Mouse (Mus musculus): Measurements from ENCODE around the gene Fbxo21.

Fbxo21 gene

DNA sequence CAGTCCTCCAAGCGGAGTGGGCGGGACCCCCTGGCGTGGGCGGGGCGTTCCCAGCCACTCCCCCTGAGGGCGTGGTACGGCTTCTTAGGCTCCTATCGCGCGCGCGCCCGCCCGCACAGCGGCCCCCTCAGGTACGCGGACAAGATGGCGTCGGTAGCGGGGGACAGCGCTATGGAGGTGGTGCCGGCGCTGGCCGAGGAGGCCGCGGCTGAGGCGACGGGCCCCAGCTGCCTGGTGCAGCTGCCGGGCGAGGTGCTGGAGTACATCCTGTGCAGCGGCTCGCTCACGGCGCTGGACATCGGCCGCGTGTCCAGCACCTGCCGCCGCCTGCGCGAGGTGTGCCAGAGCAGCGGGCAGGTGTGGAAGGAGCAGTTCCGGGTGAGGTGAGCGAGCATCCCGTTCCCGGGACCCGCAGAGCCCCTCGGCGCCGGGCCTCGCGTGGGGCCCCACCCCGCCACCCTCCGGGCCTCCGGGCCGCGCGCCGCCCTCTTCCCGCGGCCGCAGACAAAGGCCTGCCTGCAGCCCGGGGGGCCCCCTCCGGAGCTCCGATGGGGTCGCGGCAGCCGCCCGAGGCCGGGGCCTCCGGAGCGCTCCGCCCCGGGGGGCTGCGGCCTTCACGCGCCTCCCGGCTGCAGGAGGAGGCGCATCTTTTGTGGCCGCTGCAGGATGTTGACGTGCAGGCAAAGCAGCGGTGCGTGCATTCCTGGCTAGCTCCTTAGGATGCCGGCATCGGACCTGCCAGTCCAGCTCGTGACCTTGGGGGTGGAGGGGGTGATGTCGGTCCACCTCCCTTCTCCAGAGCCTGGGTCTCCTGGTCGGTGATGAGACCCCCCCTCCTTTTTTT lies at the start of gene Fbxo21:
Fbxo21 (plus strand) TSS at position 74 of the 844 bp plus-strand sequence.
- DNase-seq (ENCODE audit: low spot score): peak; percentile 98

DNA sequence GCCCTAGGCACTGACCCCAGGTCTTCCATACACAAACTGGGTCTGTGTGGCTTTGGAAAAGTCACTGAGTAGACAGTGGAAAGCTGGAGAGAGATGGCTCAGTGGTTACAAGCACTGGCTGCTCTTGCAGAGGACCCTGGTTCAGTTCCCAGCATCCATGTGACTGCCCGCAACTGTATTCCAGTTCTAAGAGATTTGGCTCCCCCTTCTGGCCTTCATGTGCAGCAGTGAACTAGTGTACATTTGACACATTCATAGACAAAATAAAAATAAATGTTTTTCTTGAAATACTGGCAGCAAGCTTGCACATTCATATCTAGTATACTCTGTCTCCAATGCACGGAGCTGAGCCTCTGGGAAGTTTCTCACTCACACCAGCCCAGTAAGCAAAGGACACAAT lies 48.0 kb upstream of the Fbxo21 start:
- DNase-seq (ENCODE audit: low spot score): no peak

DNA sequence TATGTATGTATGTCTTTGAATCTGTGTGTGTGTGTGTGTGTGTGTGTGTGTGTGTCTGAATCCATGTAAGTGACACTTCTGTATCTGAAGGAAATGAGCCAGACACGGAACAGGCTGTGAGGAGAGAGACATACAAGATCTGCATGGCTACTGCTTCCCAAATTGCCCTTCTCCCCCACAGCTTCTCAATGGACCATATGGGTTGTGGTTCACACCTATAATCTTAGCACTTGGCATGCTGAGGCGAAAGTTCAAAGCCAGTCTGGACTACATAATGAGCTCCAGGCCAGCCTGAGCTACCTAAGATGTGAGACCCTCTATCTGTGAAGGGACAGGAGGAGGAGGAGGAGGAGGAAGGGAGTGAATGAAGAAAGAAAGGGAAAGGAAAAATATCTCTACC lies 44.3 kb upstream of the Fbxo21 start:
- no peak for DNase-seq (ENCODE audit: low spot score)

DNA sequence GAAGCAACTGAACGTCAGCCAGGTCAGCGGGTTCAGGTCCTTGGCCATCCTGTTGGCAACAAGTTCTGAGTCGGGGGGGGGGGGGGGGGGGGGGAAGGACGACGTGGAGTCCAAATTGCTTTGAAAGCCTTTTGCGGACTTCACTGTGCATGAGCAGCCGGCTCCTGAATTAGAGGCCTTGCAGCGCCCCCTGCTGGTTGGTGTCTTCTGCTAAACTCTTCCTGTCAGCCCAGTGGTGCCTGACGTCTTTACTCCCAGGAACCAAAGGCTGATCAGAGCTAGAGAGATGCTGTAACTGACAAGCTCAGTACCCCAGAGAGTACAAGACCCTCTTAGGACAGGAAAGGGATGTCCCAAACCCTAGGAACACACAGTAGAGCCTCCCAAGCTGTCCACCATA lies 43.7 kb upstream of the Fbxo21 start:
- peak; percentile 94 for DNase-seq (ENCODE audit: low spot score)

DNA sequence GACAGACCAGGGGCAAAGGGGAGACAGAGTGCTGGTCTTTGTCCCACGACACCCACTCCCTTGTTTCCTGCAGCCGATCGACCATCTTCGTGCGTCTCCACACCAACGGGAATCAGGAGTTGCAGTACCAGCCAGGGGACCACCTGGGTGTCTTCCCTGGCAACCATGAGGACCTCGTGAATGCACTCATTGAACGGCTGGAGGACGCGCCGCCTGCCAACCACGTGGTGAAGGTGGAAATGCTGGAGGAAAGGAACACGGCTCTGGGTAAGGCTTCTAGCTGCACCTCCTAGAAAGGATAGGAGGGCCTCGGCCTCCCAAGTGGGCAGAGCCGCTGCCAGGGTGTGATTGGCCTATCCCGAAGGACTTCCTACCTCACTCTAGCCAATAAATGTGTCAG lies 40.2 kb upstream of the Fbxo21 start:
- DNase-seq (ENCODE audit: low spot score): no peak

DNA sequence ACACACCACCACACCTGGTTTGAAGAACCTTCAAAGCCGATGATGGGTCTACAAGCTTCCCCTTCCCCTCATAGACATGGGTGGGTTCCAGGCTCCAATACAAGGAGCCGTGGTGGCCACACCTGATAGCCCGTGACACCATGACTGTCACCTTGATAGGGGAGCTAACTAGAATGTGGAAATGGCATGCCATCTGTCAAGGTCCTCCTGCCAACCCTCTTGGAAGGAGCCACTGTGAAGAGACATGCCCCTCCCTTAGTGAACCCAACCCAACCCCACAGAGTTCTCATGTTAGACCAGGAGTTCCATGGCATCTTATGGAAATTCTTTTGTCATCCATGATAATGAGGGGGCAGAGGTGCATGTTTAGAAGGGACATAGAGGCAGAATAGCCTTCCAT lies 39.3 kb upstream of the Fbxo21 start:
- DNase-seq (ENCODE audit: low spot score): no peak

DNA sequence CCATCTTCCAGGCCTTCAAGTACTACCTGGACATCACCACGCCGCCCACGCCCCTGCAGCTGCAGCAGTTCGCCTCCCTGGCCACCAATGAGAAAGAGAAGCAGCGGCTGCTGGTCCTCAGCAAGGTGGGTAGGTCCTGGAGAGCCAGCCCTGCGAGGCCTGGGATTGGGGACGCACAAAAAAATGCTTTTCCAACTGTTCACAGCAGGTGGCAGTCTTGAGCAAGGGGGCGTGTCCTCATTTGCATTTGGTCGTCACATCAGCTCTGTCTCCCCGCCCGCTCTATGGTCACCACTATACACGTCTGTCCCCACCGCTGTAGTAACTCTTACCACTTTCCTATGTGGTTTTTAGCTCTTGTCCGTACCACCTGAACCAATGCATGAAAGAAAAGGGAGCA lies 38.3 kb upstream of the Fbxo21 start:
- DNase-seq (ENCODE audit: low spot score): peak; percentile 88

DNA sequence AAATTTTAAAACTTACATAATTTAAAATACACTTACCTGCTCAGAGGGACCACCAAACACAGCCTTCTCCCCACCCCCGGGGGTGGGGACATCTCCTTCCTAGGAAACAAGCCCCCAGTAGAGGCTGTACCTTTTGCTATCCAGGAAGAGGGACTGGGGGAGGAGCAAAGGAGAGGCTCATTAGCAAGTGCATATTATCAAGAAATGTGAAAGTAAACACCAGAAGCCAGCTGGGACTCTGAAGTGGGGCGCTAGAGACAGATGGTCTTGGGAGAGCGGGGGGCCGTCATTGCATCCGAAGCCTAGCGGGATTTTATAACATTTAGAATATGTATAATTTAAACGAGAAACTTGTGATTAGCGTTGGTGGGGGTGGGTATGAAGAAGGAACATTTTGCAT lies 37.1 kb upstream of the Fbxo21 start:
- no peak for DNase-seq (ENCODE audit: low spot score)

DNA sequence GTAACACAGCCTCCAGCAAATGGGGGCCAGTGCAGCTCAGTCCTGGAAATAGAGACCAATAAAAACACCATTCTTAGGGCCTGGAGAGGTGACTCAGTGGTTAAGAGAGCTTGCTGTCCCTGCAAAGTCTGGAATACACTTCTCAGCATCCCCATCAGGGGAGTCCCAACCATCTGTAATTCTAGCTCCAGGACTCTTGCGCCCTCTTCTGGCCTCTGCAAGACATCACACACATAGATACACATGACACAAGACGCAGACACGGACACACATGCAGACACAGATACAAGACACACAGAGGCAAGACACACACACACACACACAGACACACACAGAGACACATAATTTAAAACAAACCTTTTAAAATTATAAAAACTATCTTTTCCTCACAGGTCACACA lies 35.0 kb upstream of the Fbxo21 start:
- no peak for DNase-seq (ENCODE audit: low spot score)

DNA sequence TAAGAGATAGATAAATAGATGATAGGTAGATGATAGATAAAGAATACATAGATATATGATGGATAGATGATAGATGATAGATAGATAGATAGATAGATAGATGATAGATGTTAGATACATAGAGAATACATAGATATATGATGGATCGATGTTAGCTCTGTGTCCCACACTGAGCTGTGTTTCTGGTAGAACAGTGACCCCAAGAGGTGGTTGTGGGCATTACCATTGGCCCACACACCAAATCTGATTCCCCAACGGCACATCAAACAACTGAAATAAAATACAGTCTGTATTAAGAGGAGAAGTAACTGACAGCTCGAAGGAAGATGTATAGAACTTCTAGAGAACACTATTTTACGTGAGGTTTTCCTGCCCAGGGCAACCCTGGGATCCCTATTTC lies 29.9 kb upstream of the Fbxo21 start:
- DNase-seq (ENCODE audit: low spot score): peak; percentile 53

DNA sequence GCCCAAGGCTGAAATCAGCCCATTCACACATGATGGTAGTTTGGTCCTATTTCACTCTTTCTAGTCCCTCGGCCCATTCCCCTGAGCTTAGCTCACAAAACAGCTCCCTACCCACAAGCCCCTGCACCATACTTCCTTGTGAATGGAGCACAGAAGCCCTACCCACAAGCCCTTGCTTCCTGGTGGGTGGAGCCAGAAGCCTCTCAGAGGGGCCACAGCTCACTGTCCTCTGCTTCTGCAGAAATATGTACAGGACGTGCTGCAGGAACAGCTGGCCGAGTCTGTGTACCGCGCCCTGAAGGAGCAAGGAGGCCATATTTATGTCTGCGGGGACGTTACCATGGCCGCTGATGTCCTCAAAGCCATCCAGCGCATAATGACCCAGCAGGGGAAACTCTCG lies 27.1 kb upstream of the Fbxo21 start:
- no peak for DNase-seq (ENCODE audit: low spot score)

DNA sequence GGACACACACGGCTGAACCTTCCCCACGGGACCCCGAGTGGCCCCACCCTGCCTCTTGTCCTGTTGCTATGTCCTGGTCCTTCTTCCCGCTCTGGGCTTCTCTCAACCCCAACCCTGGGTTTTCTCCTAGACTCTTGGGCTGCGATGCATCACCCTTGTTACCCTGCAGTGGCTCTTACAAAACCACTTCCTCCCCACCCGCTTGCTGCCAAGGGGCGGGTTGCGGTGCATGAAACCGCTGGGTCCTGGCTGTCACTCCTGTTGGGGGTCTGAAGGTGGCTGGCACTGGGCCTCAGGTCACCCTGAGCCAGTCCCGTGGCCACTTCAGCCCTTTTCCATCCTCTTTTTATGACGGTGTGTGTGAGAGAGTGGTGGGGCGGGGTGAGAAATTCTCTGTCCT lies 22.6 kb upstream of the Fbxo21 start:
- DNase-seq (ENCODE audit: low spot score): no peak

DNA sequence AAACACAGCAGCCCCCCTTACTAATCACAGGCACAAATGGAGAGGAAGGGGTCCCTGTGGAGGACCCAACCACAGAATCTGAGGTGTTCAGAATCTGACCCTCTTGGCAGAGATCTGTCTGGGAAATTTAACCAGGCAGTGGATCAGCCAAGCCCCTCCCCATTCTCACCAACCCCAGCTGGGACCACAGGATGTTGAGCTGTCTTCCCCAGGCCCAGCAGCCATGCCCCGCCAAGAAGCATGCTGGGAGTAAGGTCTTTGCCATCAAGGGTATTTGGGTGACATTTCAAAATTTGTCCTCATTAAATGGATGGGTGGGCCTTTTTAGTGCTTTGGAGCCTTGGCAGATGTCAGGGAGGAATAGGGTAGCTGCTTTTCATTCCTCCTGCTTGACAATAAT lies 22.1 kb upstream of the Fbxo21 start:
- DNase-seq (ENCODE audit: low spot score): no peak

DNA sequence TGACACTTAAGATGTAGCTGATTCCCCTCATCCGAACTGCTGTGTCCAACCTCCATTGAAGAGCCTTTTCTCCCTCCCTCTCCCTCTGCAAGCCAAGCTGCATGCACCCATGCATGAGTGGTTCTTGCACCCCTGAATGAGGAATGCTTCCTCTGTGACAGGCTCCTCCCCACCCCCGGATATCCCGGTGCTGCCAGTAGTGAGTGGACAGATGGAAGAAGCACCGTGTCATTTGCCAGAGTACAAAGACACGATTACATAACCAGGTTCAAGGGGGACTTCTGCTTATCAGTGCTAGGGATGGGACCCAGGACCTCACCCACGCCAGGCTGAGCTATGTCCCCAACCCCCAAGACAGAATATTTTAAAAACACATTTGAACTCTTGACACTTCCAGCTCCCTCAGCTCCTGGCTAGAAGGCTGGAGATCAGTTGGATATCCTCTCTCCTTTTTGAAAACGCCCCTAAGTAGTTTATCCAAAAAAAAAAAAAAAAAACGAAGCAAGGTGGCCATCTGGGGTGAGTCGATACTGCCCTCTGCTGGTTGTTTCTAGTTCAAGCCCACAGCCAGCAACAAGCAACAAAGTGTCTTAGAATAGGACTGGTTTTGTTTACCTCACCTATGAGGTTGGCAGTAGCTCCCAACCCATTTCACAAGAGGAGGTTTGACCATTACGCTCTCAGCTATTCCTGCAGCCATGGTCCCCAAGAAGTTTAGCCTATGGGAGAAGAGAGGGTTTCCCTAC lies 20.7 kb upstream of the Fbxo21 start:
- DNase-seq (ENCODE audit: low spot score): peak; percentile 72

DNA sequence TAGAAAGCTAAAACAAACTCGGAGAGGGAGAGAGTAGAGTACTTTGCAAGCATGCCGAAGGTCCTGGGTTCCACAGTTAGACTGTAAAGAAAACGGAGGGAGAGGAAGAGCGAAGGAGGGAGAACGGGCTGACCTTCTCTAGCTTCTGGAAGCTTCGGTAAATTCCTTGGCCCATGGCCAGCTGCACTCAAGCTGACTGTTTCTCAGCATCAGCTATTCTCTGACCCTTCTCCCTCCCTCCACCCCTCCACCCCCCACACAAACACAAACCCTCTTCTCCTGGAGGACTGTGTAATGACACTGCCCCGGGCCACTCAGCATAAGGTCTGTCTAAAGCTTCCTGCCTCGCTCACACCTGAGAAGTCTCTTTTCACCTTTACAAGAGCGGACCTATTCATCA lies 11.8 kb upstream of the Fbxo21 start:
- DNase-seq (ENCODE audit: low spot score): no peak

DNA sequence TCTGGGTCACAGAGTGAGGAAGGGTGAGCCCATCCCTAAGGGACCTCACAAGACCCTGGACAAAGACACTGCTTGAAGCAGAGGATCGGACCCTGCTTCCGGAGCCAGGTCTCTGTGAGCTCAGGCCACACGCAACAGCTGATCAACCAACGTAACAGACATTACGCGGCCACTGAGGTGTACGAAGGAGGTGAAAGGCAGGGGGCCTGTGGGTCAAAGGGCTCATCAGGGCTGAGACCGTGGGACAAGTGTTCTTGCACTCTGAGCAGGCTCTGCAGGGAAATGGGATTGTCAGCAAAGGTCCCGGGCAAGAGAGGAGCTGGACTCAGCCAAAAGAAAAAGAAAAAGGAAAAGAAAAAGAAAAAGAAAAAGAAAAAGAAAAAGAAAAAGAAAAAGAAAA lies 9.6 kb upstream of the Fbxo21 start:
- DNase-seq (ENCODE audit: low spot score): no peak

DNA sequence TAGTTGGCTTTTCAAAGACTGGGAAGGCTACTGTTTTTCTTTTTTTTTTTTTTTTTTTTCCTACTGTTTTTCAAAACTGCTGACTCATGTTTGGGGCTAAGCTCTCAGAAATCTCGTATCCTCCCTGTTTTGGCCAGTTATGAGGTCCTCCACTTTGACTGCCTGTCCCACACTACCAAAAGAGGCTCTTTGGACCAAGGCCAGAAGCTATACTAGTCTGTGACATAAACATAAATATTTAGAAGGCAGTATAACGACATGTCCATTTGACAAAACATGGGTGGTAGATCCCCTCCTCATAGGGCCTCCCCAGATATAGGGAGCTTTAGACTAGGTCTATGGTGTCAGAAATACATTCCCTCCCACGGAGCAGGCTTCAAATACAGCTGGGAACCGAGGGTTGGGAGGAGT lies 8.9 kb upstream of the Fbxo21 start:
- no peak for DNase-seq (ENCODE audit: low spot score)

DNA sequence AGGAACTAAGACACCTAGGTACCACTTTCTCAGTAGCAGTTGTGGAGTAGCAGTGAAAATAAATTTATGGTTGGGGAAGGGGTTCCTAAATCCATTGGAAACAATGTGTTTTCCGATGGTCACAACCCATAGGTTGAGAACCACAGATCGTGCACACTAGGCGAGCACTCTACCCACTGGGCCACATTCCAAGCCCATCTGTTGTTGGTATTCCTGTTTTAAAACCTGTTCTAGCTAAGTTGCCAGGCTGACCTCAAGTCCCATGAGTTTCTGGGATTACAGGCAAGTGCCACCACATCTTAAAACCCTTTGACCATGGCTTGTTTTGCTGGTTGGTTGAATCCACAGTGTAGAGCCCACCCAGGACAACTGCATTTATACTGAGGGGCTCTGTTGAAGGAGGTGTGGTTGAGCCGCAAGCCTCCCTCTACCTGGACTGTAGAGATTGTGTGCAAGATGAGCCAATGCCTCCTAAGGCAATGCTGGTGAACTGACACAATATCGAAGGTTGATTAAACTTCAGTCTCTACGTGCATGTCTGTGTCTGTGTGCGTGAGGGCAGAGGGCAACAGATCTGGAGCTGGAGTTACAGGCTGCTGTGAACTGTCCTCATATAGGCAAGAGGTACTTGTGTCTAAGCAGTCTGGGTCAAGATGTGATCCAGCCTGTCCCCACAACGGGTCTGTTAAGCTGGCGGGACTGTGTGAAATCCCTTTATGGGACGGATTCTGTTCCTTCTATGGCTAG lies 6.7 kb upstream of the Fbxo21 start:
- DNase-seq (ENCODE audit: low spot score): no peak

DNA sequence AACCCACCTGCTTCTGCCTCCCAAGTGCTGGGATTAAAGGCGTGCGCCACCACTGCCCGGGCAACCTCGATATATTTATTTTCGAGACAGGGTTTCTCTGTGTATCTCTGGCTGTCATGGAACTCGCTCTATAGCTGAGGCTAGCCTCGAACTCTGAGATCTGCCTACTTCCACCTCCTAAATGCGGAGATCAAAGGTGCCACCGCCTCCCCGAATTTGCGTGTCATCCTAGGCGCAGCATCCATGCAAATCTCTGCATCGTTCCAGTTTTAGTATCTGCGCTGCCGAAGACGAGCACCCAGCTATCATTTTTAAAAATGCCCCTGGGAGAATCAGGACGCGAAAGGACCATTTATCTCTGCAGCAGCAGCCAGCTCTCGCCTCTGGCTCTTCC lies 270 bp upstream of the Fbxo21 start:
- DNase-seq (ENCODE audit: low spot score): no peak

DNA sequence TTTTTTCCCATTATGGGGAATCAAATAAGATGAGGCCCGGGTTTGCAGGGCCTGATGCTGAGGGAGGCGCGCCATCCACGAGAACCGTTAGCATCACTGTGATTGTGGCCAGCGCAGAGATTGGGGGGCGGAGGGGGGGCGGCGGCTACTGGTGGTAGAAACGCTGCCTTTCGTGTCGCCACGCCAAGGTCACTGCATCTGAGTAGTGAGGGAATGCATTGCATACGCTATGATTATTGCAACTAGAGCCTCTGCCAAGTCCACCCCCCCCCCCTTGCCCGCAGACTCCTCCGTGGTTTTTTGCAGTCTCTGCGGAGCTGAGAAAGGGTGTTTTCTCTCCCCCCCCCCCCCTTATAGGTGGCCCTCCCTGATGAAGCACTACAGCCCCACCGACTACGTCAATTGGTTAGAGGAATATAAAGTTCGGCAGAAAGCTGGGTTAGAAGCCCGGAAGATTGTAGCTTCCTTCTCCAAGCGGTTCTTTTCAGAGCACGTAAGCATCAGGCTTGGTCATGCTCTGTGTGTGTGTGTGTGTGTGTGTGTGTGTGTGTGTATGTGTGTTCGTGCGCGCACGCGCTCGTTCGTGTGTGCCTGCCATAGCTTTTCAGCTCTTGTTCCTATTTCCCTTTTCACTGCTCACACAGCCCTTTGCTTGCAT lies 1.1 kb downstream of the Fbxo21 start:
- DNase-seq (ENCODE audit: low spot score): peak; percentile 35

DNA sequence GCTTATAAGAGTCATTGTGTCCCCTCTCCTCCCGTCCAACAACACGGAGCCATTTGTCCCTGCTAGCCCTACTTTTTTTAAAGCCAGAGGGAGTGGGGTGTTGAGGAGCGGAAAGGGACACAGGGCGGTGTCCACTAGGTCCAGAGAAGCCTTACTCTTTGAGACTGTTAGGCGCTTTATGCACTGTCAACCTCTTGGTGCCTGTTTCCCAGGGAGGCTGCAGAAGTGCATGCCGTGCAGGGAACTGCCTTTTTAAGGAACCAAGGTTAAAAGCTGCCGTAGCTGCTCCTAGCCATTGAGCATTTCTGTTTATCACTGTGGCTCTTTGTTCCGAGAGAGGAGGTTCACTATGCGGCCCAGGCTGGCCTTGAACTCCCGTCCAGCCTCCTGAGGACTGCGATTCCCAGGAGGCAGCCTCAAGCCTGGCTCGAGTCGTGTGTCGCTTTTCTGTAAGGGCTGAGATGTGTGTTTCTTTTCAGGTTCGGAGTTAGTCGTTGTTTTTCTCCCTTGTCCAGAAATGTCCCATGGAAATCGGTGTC lies 1.7 kb downstream of the Fbxo21 start:
- DNase-seq (ENCODE audit: low spot score): no peak

DNA sequence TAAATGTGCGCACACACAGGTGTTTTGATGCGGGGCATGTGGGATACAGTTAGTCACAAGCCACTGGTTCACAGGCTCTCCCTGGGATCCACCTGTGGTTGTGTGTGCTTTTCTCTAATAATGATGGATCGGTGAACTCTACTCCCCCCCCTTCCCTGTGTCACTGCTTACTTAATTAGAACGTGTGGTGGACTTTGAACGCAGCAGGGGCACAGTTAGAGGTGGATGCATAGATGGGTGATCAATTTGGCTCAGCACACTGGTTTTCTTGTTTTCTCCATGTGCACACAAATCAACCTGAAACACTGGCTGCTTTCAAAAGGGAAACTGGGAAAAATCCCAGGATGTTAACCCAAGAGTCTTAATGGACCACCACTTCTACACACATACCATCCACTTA lies 2.6 kb downstream of the Fbxo21 start:
- DNase-seq (ENCODE audit: low spot score): no peak
